Mouse (Mus musculus): ENCODE measurements around the gene Hoxd10. TPM values are rescaled to one million over a fixed set of nuclear protein-coding genes. Genes with fewer than 3 reads are reported as not detected.

Hoxd10 gene
- 1 to 10 TPM; 6.1 to 8.5 (median 7.6) TPM for total RNA-seq (2022)

DNA sequence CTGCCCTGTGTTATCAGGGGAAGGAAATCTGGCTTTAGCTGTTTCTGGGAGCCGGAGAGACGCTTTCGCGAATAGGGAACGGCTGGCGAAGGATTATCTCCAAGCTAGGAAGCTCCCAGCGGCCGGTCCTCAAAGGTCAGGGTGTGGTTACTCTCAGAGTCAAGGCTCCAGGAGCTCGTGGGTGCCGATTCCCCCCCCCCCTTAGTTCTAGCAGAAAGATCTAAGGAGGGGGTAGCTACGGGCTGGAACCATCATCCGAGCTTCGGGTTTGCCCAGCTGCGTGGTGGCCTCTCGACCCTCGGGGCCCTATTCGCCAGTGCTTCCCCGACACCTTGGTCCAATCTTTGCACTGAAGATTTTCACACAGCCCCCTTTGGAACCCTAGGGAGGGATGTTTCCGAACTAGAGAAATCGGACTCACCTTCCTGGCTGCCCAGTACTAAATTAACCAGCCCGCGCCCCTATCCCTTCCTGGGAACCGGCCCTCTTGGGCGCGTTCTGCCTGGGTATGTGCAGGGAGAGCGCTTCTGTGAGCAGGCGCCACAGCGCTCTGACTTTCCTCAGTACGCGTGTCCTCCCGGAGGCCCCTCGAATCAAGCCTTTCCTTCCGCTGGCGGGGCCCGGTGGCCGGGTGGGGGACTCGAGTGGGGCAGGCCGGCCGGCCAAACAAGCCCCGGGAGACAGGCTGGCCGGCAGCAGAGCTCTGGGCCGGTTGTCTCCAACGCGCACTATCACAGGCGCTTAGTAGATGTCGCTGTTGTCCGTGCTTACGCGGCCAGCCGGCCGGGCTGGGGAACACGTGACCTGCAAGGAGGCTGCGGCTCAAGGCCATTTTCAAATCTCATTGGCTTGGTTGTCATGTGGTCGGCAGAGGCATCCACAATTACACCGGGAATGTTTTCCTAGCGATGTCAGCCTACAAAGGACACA, at the start of gene Hoxd10:
TSS of gene Hoxd10 (plus strand) at position 903 of the 930 bp plus-strand sequence.
- DNase-seq (ENCODE audit: low spot score in 2 of 2) = peak; percentile 62 to 77

DNA sequence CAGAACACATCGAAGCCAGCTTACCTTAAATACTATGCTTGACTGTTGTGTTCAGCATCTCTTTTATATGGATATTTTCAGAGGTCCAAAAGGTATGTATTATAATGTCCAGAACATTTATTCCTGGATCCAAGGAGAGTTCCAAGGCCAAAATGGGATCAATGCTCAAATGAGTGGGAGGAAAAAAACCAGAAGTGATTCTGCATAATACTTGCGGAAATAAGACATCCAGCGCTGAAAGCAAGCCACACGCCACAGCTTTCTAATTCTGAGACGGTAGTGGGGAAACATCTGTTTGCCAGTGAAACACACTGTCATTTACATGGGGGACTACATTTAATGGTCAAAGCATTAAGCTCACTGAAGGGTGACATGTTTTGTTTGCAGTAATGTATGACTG, 49.3 kb upstream of the Hoxd10 start:
- no peak for DNase-seq (ENCODE audit: low spot score in 2 of 2)

DNA sequence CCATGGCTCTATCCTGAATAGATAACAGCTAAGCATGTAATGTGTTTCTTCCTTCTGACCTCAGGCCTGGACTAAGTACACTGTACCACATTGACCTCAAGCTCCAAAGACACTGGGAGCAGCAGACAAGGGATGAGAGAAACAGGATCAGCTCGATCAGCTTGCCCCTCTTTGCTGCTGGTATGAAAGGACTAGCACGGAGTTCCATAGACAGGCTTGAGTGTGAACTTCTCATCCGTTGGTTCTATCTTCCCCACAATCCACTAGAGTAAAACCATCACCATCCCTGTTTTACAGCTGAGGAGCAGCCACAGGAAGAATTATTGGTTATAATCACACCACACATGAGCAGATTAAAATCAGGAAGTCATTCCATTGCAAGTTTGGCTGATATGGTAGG, 46.1 kb upstream of the Hoxd10 start:
- DNase-seq (ENCODE audit: low spot score in 2 of 2) = no peak

DNA sequence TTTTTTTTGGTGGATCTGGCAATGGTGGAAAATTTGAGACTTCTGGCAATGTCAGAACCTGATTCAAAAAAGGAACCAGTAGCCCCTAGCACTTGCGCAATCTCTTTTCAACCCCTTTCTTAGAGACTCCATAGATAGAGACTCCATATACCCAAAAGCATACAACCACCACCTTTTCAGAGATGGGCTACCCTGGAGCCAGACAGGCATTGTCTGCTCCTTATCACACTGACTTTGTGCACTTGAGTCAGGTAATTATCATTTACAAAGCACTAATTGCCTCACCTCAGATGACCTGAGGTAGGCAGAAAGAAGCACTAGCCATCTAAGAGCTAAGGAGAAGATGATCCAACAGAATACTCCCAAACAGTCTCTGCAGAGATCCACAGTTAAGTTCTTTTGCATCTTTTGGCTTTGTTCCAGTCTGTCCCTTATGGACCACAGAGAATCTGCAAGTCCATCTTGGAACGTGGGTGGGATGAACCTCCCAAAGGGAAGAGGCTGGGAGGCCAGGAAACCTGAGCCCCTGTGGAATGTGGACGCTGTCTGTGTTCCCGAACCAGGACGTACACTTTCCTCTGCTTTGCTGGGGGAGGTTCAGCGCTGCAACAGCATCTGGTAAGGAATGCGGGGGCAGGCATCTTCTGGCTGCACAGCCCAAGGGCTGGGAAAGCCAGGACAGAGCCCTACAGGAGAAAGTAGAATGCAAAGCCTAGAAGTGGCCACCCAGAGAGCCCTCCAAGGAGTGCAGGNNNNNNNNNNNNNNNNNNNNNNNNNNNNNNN, 44.5 kb upstream of the Hoxd10 start:
- no peak for DNase-seq (ENCODE audit: low spot score in 2 of 2)

DNA sequence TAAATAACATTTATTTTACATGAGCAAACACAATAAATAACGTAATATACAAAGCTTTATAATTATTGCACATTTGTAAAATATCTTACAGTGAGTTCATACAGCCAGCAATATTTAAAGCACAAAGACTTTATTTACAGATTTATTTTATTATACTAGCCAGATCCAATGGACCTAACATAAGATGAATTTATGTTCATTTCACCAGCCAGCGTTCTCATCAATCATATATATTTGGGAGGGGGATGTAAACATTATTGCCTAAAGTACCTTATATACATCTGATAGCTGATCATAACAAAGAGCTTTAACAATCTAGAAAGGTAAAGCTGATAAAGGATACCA, 38.8 kb upstream of the Hoxd10 start:
- DNase-seq (ENCODE audit: low spot score in 2 of 2) = no peak

DNA sequence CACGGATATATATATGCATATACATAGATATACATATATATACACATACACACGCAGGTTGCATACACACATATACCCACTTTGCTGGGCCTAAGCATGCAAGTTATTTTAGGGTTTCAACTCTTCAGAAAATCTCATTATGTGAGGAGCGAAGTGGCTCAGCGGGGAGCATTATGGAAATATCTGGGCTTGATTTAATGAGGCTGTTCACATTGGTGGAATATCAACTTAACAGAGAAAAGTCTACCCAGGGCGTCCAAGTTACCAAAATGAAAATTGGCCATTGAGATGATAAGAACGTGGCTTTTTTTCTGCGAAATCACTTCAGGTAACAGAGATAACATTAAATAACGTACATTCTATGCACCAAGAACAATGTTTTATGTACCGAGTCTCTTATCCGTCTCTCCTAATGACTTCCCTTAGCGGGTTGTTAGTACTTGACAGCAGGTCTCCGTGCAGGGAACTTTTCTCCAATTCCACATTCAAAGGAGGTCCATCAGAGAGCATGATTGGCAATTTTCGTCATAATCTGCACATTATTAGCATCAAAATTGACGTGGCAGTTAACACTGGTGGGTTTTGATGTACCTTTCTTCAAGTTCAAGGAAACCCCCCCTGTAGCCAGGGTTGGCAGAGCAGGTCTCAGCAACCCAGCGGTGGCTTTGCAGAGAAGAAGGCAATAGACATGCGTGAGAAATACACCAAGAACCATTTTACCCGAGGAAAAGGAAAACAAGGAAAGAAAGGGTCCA, 37.8 kb upstream of the Hoxd10 start:
- no peak for DNase-seq (ENCODE audit: low spot score in 2 of 2)

DNA sequence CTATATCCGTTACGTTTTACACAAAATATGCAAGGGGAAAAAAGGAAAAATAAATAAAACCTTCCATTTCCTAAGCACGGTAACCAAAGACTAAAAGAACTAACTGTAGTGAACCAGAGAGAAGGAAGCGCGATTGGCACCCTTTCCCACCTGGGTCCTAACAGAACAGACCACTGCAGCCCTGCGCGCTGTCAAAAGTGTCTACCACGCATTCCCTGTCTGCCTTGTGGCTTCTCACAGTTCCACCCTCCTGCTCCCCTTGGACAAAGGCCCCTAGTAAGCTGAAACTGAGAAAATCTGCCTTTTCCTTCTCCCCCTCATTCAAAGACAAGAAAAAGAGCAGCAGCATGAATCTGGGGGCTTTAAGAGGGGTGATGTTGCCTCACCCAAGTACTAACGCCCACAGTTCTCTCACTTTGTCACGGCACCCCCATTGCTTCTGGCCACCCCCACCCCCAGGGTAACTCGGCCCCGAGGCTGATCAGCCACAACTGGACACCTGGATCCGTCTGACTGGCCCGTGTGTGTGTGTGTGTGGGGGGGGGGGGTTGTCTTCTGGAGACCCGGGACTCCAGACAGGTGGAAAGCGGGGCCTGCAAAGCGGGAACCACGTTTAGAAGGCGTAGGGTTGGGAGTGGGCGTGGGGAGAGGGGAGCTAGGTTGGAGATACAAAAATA, 36.8 kb upstream of the Hoxd10 start:
- DNase-seq (ENCODE audit: low spot score in 2 of 2) = no peak

DNA sequence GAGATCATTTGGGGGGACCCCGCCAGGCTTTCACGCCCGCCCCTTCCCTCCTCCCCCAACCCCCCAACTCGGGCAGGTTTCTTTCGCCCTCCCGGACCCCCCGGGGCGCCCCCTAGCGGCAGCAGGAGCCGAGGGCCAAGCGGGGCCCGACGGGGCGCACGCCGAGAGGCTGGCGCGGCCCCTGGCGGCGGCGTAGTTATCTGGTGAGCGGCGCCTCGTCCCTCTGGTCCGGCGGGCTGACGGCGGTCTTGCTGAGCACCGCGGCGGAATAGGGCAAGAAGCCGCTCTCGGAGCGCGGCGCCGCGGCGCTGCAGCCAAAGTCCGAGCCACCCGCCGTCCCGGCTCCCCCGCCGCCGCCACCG, 36.3 kb upstream of the Hoxd10 start:
- DNase-seq (ENCODE audit: low spot score in 2 of 2) = no peak

DNA sequence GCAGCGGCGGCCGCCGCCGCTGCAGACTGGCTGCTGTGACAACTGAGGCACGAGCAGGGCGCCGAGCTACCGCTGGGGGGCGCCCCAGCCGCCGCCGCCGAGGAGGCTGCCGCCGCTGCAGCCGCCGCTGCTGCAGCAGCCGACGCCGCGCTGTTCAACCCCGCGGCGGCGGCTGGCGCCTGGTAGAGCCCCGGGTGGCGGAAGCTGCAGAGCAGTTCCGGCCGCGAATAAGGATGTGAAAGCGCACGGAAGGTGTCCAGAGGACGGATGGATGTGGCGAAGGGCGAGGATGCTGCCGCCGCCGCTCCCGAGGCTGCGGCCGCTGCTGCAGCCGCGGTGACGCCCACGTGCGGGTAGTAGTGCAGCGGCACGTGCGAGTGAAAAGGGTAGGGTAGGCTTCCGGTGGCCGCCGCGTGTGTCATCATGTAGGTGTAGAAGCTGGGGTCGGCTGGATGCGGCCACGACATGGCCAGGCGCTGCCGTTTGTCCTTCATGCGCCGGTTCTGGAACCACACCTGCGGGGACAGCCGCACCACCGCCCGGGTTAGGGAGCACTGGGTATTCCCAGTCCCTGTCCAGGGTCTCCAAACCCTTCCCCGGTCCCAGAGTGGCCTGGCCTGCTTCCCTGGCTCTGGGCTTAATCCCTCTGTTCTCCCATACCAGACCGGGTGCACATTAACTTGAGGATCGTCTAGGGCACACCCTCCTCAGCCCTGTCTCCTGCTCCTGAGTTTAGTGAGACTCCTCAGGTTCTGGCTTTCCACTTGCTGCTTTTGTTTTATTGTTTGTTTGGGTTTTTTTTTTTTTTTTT, 35.7 kb upstream of the Hoxd10 start:
- DNase-seq (ENCODE audit: low spot score in 2 of 2) = no peak

DNA sequence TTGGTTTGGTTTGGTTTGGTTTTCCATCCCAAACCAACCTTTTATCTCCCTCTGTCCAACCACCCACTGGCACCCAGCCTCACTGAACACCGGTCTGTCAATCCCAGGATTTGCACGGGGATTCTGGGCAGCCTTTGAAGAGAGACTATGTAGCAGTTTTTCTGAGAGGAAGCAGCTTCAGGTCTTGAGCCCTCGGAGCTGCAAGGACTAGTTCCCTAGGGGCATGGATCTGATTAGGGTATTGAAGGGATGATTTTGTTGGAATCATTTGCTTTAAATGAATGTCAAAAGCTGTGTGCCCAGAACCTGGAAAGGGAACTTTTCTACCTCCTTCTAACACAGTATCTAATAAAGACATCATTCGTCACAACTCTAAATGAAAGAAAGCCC, 35.1 kb upstream of the Hoxd10 start:
- no peak for DNase-seq (ENCODE audit: low spot score in 2 of 2)

DNA sequence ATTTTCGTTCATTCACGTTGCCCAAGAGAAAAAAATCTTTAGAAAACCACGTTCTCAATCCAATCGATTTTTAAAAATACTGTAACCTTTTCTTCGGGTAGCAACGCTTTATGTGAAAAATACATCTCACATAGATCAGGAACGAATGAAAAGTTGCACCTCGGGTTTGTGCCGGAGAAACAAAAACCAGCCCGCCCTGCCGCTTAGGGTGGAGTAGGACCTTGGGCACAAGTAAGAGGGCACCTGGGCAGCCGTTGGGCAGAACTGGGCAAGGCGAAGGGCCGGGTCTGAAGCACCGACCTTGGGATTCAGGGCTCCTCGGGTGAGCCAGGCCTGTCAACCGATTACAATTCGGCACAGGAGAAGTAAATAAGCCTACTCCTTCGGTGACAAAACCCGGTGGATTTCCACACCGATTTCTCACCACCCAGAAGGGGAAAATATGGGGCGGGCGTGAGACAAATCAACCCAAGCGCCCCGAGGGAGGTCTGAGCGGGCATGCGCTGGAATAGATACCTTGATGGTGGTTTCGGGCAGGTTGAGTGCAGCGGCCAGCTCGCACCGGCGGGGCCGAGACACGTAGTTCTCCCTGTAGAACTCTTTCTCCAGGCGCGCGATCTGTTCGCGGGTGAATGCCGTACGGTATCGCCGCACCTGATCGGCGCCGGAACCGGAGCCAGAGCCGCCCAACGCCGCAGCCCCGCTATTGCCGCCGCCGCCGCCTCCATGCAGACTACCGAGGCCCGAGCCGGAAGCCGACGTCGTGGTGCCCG, 34.3 kb upstream of the Hoxd10 start:
- DNase-seq (ENCODE audit: low spot score in 2 of 2) = no peak

DNA sequence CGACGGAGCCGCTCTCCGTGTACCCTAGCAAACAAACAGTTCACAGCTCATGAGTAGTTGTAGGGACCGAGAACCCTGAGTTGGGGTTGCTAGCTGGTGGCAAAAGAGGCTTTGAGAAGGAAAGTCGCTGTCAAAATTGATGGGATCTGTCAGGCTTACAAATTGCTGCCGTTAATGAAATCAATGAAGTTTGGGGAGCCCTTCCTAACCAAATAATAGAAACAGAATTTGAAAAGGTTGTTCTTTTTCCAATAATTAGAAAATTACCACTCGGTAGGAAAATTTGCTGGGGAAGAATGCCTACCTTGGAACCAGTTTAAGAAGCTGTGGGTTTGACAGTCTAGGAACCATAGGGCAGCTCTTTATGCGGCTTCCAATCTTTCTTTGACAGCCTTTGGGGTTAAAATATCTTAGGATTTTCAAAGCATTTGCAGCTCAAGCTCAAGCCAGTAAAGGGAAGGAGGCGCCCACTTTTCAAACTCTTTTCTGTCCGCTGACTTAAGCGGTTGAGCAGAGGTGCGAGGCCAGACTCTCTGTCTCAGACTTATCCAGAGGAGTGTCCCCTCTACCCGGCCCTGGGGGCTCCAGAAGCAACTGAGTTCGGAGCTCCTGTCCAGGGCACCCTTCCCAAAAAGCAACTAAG, 33.6 kb upstream of the Hoxd10 start:
- DNase-seq (ENCODE audit: low spot score in 2 of 2) = no peak

DNA sequence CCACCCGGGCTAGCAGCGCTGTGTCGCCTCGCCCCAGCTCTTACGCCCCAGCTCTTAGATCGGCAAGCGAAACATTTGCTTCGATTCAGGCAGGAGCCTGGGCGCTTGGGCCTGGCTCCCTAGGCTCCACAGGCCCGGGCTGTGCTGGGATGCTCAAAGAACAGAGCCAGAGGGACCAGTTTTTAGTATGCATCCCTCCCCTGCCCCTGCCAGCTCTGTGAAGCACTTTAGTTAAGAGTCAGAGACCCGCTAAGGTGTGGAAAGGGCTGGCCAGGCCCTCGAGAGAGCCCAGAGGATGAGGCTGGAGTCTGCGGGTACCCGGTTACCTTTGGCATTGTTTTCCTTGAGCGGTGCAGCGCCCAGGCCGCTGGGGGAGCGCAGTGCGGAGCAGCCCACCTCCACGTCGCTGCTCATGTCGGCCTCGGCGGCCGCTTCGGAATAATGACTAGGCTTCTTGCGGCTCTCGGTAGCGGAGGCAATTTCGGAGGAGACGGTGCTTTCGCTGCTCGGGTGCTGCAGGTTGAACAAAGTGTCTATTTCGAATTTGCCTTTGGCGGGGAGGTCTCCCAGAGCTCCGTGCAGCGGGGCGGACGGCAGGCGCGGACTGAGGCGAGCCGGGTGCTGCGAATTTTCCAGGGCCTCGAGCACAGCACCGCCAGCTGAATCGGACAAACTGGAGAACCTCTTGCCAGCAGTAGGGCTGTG, 32.9 kb upstream of the Hoxd10 start:
- no peak for DNase-seq (ENCODE audit: low spot score in 2 of 2)

DNA sequence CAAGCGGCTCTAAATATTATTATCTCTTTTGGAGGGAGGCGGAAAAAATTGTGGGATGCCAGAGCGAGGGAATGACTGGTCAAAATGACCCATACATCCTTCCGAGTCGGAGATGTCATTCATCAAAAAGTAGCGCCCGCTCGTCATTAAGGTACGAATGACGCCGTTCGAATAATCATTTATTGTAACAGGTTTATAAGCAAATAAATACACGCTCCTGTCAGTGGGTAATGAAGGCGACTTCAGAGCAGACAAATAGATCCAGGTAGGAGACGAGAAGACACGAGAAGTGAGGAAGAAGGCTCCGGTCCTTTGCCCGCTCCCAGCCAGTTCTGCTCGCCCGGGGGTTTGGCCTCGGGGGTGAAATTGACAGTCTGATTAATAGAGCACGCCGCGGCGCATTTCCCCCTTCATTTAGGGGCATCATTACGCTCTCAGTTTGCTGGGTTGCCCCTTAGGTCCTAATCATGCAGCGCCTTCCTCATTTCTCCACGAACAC, 32.2 kb upstream of the Hoxd10 start, which contains the start of gene Evx2:
TSS of gene Evx2 (minus strand) at position 51 of the 499 bp plus-strand sequence.
- DNase-seq (ENCODE audit: low spot score in 2 of 2) = no peak

DNA sequence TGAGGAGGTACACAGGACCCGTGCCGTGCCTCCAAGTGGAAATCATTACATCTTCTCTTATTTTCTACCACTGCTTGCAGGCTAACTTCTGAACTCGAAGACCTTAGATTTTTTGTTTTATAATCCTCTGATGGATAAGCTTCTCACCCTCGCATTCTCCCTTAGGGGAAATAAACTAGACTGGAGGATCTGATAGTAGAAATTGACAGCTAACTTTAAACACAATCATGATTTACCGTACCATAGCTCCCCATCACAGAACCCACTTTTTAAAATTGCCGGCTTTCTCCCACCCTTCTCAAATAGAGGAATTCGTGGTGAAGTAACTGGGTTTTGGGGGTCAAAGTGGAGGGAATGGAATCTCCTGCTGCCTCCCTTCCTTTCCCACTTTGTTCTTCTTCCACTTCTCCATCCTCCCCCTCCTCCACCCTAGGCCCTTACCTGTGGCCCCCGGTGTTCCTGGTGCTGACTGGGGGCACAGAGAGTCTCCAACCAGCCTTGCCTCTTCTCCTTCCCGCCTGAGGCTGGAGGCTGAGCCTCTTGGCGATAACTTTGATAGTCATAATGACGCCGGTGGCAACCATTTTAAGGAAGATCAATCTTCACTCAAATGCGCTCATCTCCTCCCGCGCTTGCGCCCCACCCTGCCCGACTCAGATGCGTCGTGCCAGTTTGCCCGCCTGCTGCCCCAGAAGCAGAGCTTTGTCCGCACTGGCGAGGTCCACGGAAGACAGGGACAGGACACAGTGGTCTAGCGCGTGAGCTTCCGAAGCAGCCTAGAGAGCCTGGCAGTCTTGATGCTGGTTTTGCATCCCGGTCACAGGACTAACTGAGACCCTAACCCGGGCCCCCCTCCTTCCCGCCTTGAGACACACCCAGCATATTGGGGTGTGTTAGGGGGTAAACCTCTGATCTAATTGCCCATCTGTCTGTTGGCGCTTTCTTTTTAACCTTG, 31.0 kb upstream of the Hoxd10 start:
- no peak for DNase-seq (ENCODE audit: low spot score in 2 of 2)

DNA sequence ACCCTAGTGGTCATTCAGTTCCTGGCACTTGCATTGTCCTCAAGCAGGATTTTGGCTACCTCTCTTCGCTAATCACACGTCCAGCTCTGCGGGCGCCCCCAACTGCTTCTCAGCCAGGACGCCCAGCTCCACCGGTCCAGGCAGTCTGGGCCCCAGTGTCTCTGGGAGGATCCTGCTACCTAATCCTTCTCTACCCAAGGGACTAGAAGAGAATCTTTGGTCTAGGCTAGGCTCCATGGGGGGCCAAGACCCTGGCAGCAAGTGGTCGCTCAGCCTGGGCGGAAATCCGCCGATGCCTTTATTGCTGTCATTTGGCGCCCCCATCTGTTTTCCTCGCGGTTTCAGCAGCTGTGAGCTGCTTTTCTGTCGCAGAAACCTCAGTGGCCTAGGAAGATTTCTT, 30.0 kb upstream of the Hoxd10 start:
- no peak for DNase-seq (ENCODE audit: low spot score in 2 of 2)

DNA sequence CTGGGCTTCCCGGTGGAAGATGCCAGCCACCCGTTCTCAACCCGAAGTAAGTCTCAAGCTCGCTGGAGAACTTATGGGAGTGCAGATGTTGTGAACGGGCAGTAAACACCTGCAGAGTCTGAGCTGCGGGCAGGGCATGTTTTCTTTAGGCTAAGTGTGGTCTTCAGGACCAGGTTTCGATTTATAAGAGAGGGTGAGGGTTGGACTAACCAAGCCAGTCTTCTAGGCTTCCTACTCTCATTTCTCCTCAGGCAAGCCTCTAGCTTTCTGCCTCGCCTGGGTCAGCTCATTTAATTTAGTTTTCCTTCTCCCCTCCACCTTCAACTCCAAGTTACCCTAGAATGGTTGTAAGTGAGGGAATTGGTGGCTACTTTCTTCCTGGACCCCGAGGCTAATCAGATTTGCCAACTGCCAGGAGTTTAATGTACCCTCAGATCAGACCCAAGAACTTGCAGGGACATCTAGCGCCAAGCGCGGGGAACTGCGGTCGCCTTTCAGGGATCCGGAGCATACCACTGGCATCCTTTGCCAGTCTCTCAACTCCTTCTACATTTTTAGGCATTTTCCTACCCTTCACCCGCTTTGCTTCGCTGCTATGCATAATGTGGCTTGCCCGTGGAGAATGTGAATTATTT, 28.3 kb upstream of the Hoxd10 start:
- no peak for DNase-seq (ENCODE audit: low spot score in 2 of 2)
